Mouse (Mus musculus) liver, embryonic 16.5 days (tissue): Measurements from ENCODE around the gene Dkk3. TPM values are rescaled to one million over a fixed set of nuclear protein-coding genes. Genes with fewer than 3 reads are reported as not detected.
A peak's percentile ranks its signal among the peaks of the same experiment; 100 is the strongest.

Experiments
- ATAC-seq: fragments of 200-750 bp; cut with Nextera tagmentation; 2 replicates; pipeline ENCODE4 v1.8.0; 2017; ENCODE audit warnings: low read depth, mild to moderate bottlenecking, moderate number of reproducible peaks, moderate library complexity
- H3K27ac ChIP-seq: fragments of 300-500 bp; sonication (generic); 2 replicates; pipeline ENCODE4 v1.5.1; 2014; ENCODE audit warnings: mild to moderate bottlenecking, low read length
- H3K27me3 ChIP-seq: fragments of 300-500 bp; sonication (generic); 2 replicates; pipeline ENCODE4 v1.6.1; 2014; ENCODE audit warnings: low read depth, low read length, mixed read lengths; ENCODE audit not compliant: control insufficient read depth, insufficient read depth
- H3K36me3 ChIP-seq: fragments of 300-500 bp; sonication (generic); 2 replicates; pipeline ENCODE4 v1.6.1; 2014; ENCODE audit warnings: mild to moderate bottlenecking; ENCODE audit not compliant: control insufficient read depth, insufficient read depth
- H3K4me1 ChIP-seq: fragments of 300-500 bp; sonication (generic); 2 replicates; pipeline ENCODE4 v1.6.1; 2014; ENCODE audit warnings: low read depth, low read length, mixed read lengths; ENCODE audit not compliant: control insufficient read depth
- H3K4me2 ChIP-seq: fragments of 300-500 bp; sonication (generic); 2 replicates; pipeline ENCODE4 v1.6.1; 2014; ENCODE audit warnings: low read depth, low read length, mixed read lengths
- H3K4me3 ChIP-seq: fragments of 300-500 bp; sonication (generic); 2 replicates; pipeline ENCODE4 v1.5.1; 2014; ENCODE audit warnings: low read depth, mild to moderate bottlenecking, low read length
- H3K9ac ChIP-seq: fragments of 300-500 bp; sonication (generic); 2 replicates; pipeline ENCODE4 v1.6.1; 2014; ENCODE audit warnings: low read depth, low read length
- H3K9me3 ChIP-seq: fragments of 300-500 bp; sonication (generic); replicated peaks from 2 replicates; pipeline ENCODE4 v1.6.1; 2016; ENCODE audit warnings: low read length; ENCODE audit not compliant: control insufficient read depth
- WGBS: fragments of 180-500 bp; shearing (Covaris S2); extraction: QIAGEN DNeasy Blood & Tissue Kit; methylation state at CpG from one replicate; pipeline ENCODE4 v1.1.7; 2014; ENCODE audit not compliant: insufficient replicate concordance; 5-methylcytosine and 5-hydroxymethylcytosine counted together
- polyA plus RNA-seq: library from polyadenylated mRNA; unstranded; fragments of >200 nt; fragmentation: Nextera tagmentation; extraction: Ambion mirVana; gene quantifications from 2 replicates; pipeline ENCODE4 v1.2.1, GENCODE M21; 2015

Dkk3 gene
- polyA plus RNA-seq, 1 experiment from 2014 or later: 1.9 TPM

DNA sequence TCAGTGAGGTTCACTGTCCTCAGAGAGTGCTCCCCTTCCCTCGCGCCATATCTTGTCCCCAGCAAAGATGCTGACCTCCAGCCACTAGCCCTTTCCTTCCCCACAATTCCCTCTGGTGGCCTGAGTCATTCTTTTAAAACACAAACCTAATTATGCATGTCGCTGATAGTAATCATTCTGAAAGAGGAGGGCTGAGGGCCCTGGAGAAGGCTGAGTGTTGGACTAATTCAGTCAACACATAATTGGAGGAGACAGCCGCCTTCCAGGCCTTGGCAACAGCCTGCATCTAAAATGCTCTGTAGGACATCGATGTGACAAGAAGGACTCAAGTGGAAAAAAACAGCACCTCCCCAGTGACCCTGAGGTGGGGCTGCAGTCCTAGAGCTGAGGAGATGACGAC lies 29.0 kb downstream of the Dkk3 start:
- 71% methylated on average over 6 of the region's 6 CpGs for WGBS
- Histone ChIP-seq H3K4me1 (no peaks in the 10 kb centered on the region; the same call in 1 of the 2 replicates), H3K9ac (no peak overlapping the region), H3K9me3 (no peaks in the 10 kb centered on the region), H3K4me2 (no peak overlapping the region), H3K27me3 (no peaks in the 10 kb centered on the region), H3K4me3 (no peak overlapping the region), H3K27ac (no peak overlapping the region), H3K36me3 (no peaks in the 10 kb centered on the region)
- ATAC-seq: no peak

DNA sequence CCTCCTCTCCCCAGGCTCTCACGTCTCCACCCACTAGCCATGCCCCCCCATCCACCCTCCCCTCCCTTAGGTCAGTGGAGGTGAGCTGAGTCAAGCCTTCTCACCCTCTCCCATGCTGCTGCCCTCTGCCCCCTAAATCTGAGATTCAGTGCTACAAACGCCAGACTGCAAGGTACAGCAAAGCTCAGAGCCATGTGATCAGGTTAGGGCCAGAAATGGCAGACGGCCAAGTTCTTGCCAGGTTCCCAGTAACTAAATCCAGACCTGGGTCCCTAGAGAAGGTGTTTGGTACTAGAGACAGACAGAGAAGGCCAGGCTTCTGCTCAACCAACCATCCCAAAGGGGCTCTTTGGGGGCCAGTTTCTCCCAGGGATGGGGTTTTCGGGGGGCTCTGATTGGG lies 30.0 kb downstream of the Dkk3 start:
- Histone ChIP-seq H3K4me1 (no peaks in the 10 kb centered on the region; the same call in 1 of the 2 replicates), H3K27ac (no peak overlapping the region), H3K9me3 (no peaks in the 10 kb centered on the region), H3K36me3 (no peaks in the 10 kb centered on the region), H3K4me2 (no peak overlapping the region), H3K27me3 (no peaks in the 10 kb centered on the region), H3K4me3 (no peak overlapping the region), H3K9ac (no peak overlapping the region)
- 49% methylated on average over 4 of the region's 4 CpGs for WGBS
- 0 out of 2 replicates have a peak, but pooled peaks have one; percentile 30 for ATAC-seq

DNA sequence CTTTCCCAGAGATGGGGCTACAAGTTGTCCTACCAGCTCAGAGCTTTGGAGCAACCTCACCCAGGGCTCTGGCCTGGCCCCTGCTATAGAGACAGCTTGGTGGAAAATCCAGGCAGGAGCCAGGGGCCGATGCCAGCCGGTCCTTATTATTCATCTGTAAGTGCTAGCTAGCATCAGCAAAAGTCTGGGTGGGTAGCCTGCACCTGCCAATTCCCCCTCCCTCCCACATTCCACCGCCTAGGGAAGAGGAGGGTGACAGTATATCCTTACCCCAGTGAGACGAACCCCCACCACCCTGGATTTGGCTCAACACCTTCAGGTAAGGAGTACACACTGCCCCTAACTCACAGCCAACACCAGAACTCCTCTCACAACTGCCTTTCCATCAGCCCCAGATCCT lies 30.9 kb downstream of the Dkk3 start:
- H3K4me1 ChIP-seq: no peaks in the 10 kb centered on the region; the same call in 1 of the 2 replicates
- H3K9me3 ChIP-seq: no peaks in the 10 kb centered on the region
- no peaks in the 10 kb centered on the region for H3K27me3 ChIP-seq
- H3K4me3 ChIP-seq: no peak overlapping the region
- no peak overlapping the region for H3K4me2 ChIP-seq
- H3K9ac ChIP-seq: no peak overlapping the region
- 67% methylated on average over 4 of the region's 4 CpGs for WGBS
- H3K36me3 ChIP-seq: no peaks in the 10 kb centered on the region
- H3K27ac ChIP-seq: no peak overlapping the region
- no peak for ATAC-seq

DNA sequence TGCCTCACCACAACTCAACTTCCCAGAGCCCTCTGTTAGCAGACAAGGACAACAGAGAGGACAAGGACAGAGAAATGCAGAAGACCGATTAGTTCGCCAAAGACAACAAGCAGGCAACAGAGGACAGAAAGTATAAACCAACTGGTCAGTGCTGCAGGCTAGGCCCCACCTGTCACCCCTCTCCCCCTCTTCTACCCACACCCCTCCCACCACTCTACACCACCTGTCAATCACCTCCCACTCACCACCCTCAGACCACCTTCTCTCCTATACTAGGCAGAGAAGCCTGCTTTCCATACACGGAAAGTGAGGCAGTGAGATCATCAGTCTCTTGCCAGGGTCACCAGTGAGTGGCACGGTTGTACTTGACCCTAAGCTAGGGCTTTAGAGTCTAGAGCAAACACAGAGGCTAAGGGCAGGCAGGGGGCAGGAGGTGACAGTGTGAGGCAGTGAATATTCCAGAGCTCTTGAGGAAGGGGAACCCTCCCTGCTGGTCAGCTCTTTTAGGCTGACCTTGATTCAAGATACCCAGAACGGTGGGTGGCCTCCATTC lies 31.7 kb downstream of the Dkk3 start:
- no peak overlapping the region for H3K9ac ChIP-seq
- WGBS: 65% methylated on average over 5 of the region's 5 CpGs

DNA sequence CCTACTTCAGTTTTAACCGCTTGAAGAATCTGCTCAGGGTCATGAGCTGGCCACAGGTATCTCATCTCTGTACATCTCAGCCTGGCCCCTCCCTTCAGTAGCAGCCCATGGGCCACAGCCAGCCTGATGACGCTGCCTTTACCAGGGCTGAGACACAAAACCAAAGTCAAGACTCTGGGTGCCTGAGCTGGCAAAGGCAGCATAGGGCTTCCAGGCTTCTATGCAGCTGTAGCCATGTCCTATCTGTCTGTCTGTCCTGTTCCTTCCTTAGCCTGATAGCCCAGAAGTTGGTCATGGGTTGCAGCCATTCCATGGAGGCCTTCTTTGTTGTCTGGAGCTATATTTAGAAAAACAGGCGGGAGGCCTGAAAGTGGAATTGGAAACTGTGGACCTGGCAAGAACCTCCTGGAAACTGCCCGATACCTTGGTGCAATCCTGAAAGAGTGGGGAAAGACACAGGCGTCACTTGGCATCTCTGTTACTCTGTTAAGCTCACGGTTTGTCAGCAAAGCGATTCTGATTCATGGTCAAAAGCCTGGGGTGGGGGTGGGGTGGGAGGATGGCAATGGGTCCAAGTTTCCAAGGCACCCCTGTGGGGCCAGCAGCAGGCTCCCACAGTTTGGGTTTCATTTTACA lies 33.1 kb downstream of the Dkk3 start:
- Histone ChIP-seq H3K36me3 (no peaks in the 10 kb centered on the region), H3K27me3 (no peaks in the 10 kb centered on the region), H3K4me1 (no peaks in the 10 kb centered on the region; the same call in 1 of the 2 replicates), H3K9me3 (no peaks in the 10 kb centered on the region), H3K9ac (no peak overlapping the region), H3K4me3 (no peak overlapping the region), H3K27ac (no peak overlapping the region), H3K4me2 (no peak overlapping the region)
- WGBS: 69% methylated on average over 7 of the region's 7 CpGs
- no peak for ATAC-seq

More for the DNA sequence above, 31.7 kb downstream of the Dkk3 start:
- H3K4me1 ChIP-seq: no peaks in the 10 kb centered on the region; the same call in 1 of the 2 replicates
- ATAC-seq: no peak
- H3K9me3 ChIP-seq: no peaks in the 10 kb centered on the region
- H3K4me3 ChIP-seq: no peak overlapping the region
- no peak overlapping the region for H3K4me2 ChIP-seq
- H3K36me3 ChIP-seq: no peaks in the 10 kb centered on the region
- no peak overlapping the region for H3K27ac ChIP-seq
- H3K27me3 ChIP-seq: no peaks in the 10 kb centered on the region

DNA sequence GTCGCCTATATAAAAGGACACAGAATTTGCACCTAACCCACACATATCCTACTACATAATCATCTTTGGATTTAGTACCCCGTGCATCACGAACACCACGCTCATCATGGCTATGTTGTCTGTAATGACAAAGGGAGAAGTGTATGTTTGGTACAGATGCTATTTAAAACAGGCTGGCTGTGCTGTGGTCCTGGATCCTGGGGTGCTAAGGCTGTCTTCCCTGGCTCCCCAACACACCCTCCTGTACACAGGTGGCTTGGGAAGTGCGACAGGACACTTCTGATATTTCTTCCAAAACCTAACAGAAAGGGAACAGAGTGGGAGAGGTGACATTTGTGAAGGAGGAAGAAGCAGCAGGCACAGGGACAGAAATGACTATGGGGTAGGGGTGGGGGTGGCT lies 35.2 kb downstream of the Dkk3 start:
- ATAC-seq: no peak
- Histone ChIP-seq H3K9me3 (no peaks in the 10 kb centered on the region), H3K27me3 (no peaks in the 10 kb centered on the region), H3K4me2 (no peak overlapping the region), H3K27ac (no peak overlapping the region), H3K9ac (no peak overlapping the region), H3K36me3 (no peaks in the 10 kb centered on the region), H3K4me1 (no peaks in the 10 kb centered on the region), H3K4me3 (no peak overlapping the region)
- 63% methylated on average over 5 of the region's 5 CpGs for WGBS

DNA sequence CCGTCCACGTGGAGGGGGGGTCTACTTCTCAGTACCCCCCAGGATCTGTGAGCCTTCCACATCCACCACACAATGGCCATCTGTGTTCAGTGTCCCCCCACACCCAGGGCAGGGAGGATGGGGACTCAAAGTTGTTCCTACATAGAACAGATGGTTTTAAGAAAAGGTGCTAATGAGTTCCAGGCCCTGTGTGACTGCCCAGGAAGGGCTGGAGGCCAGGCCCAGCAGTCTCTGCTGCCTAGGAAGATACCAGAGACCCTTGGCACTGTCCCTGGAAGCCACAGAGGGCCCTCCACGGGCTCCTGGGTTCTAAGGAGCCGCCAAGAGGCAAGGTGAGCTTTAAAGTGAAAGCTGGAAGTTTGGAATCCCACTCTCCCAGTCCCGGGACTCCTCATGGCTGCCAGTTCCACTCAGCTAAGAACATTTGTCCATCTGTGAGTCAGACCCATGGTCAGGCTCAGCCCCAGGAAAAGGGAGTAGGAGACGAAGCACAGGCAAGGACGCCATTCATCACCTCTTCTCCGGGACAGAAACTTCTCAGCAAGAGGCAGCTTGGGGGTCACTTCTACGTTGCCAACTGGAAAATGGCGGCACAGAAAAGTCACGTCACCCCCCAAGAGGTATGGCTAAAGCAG lies 36.9 kb downstream of the Dkk3 start:
- Histone ChIP-seq H3K4me2 (no peak overlapping the region), H3K4me1 (no peaks in the 10 kb centered on the region), H3K36me3 (no peaks in the 10 kb centered on the region), H3K27me3 (no peaks in the 10 kb centered on the region), H3K9ac (no peak overlapping the region), H3K4me3 (no peak overlapping the region), H3K27ac (no peak overlapping the region), H3K9me3 (no peaks in the 10 kb centered on the region)
- 61% methylated on average over 11 of the region's 11 CpGs for WGBS
- ATAC-seq: no peak

DNA sequence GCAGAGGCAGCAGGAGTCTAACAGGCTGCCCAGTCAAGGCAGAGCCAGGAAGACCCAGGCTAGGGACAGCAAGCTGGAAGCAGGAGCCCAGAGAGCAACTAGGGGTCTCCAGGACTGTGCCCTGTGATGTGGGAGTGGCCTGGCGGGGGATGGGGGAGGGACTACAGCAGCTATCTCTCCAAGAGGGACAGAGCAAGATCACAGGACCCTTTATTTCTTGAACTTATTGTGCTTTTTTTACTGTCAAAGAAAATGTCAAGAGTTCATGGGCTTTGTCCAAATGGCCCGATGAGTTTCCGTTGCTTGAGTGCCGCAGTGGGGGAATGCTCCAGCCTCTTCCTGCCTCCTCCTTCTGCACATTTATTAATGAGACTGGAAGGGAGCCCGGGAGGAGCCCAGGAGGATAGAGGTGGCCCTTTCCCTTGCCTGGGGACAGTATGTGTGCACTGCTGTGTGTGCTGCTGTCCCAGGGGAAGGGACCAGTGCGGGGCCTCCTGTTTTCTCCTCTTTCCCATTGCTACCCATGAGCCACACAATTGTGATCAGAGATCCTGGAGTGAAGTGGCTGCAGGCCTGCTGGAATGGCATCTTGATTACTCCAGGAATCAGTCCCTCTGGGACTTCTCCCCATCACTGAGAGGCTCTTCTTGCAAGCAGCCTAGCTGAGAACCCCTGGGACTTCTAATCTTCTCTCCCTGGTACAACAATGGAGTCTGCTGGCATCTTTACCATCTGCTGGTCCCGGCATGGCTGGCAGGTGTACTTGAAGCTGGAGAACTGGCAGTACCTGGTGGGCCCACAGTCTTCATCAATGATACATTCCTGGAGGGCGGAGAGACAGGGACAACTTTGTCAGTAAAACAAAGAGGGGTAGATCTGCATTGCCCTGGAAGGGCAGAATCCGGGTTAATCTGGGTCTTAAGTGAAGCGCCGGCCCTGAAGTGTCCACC lies 37.7 kb downstream of the Dkk3 start:
- 0 out of 2 replicates have a peak, but pooled peaks have one; percentile 27 for ATAC-seq
- Histone ChIP-seq H3K9ac (no peak overlapping the region), H3K4me1 (no peaks in the 10 kb centered on the region), H3K27me3 (no peaks in the 10 kb centered on the region), H3K36me3 (no peaks in the 10 kb centered on the region), H3K4me3 (no peak overlapping the region), H3K9me3 (no peaks in the 10 kb centered on the region), H3K4me2 (no peak overlapping the region), H3K27ac (no peak overlapping the region)
- WGBS: 67% methylated on average over 11 of the region's 11 CpGs
